Mouse (Mus musculus): ENCODE data around the gene Dedd2.

Dedd2 gene

DNA sequence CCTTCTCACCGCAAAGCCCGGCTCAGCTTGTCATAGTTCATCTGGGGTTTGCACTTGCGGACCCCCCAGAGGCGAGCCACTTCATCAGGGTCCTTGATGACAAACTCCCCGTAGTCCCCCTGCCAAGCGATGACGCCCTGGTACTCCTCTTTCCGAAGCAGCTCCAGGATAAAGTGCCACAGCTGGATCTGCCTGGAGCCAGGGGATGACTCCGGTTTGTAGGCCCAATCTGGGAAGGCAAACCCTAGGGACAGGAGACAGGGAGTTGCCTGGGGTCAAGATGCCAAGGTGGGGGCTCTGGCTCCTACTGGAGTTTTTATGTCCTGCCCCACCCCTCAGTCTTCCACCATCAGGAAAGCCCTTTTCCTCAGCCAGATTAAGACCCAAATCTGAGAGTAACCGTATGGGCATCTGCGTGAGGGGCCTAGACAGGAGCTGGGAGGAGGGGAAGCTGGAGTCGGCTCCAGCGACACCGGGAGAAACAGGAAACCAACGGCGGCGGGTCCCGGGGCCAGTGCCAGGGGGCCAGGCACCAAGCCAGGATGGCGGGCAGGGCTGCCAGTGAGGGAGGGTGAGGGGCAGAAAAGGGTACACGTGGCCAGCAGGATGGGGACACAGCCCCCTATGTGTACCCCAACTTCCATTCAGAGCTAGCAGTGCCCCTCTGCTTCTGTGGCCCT is 25.8 kb upstream of the Dedd2 start:
- DNase-seq (ENCODE audit: low spot score in 2 of 2), result peak; percentile 68 to 77

- no peak for DNase-seq (ENCODE audit: low spot score in 2 of 2)
Measured at GRCm38 (mm10) chr7:25244562-25245369, 24.4 kb upstream of the Dedd2 start.

GRCm38 (mm10) chr7:25243361-25243760 is 22.9 kb upstream of the Dedd2 start:
- no peak for DNase-seq (ENCODE audit: low spot score in 2 of 2)

GRCm38 (mm10) chr7:25241062-25241461 is 20.6 kb upstream of the Dedd2 start:
- peak; percentile 79 to 84 for DNase-seq (ENCODE audit: low spot score in 2 of 2)

DNA sequence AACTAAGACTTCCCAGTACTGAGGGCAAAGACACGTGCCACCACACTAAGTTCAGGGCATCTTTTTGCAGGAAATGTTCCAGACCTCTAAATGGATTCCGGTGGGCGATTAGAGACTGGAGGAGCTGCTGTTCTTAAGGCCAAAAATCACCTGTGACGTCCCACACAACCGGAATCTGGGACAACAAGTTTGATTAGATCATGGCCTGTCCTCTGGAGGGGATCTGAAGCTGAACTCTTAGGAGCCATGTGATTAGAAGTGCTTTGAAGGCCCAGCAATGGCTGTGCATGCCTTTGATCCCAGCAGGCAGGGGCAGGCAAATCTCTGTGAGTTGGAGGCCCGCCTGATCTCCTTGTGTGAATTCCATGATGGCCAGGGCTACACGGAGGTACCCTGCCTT is 20.2 kb upstream of the Dedd2 start:
- DNase-seq (ENCODE audit: low spot score in 2 of 2), result no peak

DNA sequence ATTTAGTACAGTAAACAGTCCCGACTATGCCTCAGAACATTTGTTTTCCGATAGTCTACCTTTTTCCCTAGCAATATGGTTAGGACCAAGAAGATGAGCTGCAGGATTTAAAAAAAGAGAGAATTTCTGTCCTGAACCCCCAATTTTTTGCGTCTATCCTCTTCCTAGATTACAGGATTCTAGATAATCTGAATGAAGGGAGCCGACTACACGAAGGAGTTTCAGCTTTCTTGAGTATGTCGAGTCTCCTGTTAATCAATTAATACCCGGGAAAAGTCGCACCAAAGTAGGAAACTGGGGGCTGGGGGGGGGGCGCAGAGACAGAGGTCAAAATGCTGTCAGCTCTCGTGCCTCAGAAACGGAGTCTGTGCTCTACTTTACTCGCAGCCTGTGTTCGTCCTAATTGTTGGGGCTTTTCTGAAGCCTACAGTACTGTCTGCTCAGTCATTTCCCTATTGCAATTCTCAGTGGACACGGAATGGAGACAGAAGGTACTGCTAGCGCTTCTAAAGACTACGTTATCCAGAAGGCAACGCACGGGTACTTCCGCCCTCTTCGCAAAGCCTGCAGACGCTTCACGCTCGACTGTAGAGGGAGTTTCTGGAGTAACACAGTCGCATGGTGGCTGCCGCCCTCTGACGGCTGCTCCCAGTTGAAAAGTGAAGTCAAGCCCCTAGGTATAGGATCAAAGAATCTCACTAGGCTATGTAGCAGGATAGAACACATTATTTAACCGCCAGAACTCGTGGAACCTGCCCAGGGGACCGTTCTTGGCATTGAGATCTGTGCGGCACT is 18.6 kb upstream of the Dedd2 start:
- DNase-seq (ENCODE audit: low spot score in 2 of 2), result peak; percentile 84 to 85

DNA sequence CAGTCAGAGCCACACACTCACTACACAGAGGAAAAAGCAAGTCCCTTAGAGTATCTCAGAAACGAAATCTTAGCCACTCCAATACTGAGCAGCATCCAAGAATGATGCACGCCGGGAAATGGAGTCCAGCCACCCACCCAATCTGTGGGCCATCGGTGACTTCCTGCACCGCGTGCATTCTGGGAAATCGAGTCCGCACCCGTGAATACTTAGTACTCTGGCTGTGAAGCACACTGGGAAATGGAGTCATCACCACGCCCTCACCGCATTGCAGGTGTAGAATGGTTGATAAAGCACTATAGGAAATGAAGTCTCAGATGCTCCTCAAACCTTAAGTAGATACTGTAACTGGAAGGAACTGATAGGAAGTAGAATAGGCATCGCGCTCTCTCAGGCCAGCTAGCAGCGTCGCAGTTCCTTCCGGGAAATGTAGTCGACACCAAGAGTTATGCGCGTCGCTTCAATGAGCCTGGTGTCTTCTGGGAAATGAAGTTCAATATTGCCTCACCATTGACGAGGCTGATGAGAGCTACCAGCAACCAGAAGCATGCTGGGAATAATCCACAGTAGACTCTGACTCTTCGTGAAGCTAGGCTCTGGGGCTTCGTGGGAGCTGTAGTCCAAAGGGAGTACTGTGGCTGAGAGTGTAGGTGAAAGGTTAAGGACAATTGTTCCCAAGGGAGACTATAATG is 17.7 kb upstream of the Dedd2 start:
- peak; percentile 91 for DNase-seq (ENCODE audit: low spot score in 2 of 2)

GRCm38 (mm10) chr7:25237249-25238014 is 17.0 kb upstream of the Dedd2 start, which contains the start of gene Gsk3a:
Gene Gsk3a (minus strand): TSS chr7:25237851.
- DNase-seq (ENCODE audit: low spot score in 2 of 2), result peak; percentile 96 to 97

DNA sequence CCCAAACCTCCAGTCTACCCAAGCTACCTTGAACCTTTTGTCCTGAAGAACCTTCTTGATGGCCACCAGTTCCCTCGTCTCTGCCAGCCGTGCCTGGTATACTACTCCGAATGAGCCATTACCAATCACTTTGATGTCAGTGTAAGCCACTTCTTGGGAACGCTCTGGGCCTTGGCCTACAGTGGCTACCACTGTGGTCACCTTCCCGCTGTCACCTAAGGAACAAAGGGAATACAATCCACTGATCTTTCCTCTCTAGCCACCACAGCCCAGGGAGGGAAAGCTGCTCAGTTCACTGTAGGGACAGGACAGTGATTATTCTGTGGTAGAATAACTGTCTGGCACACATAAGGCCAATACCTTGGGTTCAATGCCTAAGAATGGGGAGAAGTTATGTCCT is 15.1 kb upstream of the Dedd2 start:
- no peak for DNase-seq (ENCODE audit: low spot score in 2 of 2)

GRCm38 (mm10) chr7:25233061-25233460 is 12.6 kb upstream of the Dedd2 start:
- no peak for DNase-seq (ENCODE audit: low spot score in 2 of 2)

DNA sequence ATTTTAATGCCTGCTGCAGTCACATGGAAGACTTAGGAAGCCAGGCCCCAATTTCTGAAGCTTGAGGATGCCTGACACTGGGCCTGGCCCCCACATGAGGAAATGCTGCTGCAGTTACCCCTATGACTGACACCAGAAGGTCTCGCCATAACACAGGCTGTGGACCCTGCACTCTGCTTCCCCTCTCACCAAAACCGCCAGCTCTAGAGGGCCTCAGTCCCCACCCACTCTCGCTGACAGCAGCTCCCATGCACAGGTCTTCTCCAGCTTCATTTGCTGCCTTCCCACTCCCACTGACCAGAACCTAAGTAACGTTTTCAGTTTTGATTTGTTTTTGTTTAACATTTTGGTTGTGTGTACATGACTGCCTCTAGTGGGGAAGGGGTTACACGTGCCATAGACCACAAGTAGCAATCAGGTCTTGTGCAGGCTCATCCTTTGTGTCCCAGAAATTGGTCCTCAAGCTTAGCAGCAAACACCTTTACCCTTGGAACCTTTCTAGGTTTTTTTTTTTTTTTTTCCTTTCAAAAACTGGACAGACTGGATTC is 11.8 kb upstream of the Dedd2 start:
- DNase-seq (ENCODE audit: low spot score in 2 of 2), result no peak

- DNase-seq (ENCODE audit: low spot score in 2 of 2), result no peak
Measured at GRCm38 (mm10) chr7:25230690-25231285, 10.4 kb upstream of the Dedd2 start.

GRCm38 (mm10) chr7:25227523-25228300 is 7.3 kb upstream of the Dedd2 start:
- DNase-seq (ENCODE audit: low spot score in 2 of 2), result no peak

GRCm38 (mm10) chr7:25222275-25222967 is 2.0 kb upstream of the Dedd2 start:
- no peak for DNase-seq (ENCODE audit: low spot score in 2 of 2)

DNA sequence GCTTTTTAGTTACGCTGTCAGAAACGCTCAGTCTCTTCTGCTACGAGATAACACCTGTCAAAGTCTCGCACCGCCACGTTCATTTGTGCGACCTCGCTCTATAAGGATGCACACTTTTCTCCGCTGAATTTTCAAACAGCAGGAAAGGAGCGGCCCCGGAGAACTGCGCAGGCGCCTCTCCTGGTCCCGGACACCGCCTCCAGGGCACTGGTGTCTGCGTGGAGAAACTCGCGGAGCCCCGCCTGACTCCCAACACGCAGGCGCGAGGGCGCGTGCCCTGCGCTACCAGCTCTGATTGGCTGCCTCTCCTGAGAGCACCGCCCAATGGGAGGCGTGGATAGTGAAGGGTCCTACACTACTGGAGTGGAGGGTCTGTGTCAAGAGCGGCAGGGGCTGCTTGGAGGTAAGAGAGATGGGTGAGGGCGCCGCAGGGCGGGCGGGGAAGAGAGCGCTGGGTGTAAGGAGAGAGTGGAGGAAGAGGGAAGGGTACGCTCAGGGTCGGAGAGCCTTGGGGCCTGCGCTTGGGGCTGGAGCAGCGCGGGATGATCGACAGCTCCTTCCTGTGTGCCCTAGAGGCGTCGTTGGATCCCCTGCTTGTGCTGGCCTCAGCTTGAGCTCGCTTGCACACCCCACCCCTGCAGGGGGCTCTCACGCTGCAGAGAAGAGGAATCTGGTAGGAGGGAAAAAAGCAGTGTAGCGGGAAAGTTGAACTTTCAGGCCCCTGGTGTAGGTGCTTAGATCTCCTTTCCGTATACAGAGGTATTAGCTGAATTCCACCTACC is 878 bp upstream of the Dedd2 start, which contains the start of gene Zfp526:
TSS of gene Zfp526 (plus strand) at position 324 of the 782 bp plus-strand sequence.
- peak; percentile 97 to 98 for DNase-seq (ENCODE audit: low spot score in 2 of 2)

GRCm38 (mm10) chr7:25219756-25220456 is 509 bp downstream of the Dedd2 start:
- DNase-seq (ENCODE audit: low spot score in 2 of 2), result peak; percentile 88 to 91

DNA sequence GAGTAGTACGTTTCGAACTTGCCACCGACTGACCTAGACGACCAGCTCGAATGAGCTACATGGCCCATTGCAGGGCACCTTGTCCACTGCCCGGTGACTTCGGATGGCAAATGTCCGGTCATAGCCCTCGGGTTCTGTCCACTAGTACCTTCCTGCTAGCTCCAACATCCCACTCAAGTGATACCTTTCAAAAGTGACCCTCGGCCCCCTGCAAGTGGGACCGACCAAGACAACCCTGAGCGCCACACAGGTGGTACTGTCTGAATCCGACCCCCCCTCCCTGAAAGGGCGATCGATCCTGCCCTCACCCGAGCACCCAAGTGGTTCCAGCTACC is 1.0 kb downstream of the Dedd2 start:
- DNase-seq (ENCODE audit: low spot score in 2 of 2), result peak in 1 of 2 experiments; percentile 37

Data from frontal cortex, postnatal 10 days (tissue).